Mouse (Mus musculus) right cerebral cortex, adult 2 months (tissue): Measurements from ENCODE around the gene Ss18l2.

Experiments used
- DNase-seq, 2 experiments: peaks; one replicate each; pipeline ENCODE4 v3.0.0; 2021 to 2022; ENCODE audit warnings: low spot score in 2 of 2

The Ss18l2 gene

DNA sequence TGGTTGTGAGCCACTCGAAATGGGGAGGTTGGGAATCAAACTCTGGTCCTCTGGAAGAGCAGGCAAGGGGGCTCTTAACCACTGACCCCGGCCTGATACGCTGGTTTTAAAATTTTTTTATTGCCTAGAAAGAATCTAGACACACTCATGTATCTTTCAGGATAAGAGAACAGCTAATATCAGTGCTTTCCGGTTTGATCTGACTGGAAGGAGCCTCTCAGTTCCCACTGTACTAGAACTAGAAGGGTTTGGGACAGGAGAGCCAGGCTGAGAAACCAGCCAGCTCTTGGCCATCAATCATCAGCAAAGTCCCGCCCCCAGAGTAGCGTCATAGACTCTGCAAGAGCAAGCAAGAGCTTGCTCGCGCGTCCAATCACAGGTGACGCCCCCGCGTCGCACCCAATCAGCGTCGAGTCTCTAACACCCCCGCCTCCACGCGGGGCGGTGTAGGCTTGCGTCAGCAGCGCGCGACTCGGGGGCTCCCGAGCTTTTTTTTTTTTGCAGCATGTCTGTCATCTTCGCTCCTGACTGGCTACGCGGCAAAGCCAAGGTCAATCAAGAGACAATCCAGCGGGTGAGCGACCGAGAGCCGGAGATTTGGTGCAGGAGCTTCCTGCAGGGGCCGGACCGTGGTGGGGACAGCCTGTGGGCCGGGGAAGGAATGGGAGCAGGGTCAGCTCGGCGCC is at the start of gene Ss18l2:
Ss18l2 (plus strand) TSS at position 432 of the 686 bp plus-strand sequence.
- DNase-seq, result peak; percentile 98 to 99

DNA sequence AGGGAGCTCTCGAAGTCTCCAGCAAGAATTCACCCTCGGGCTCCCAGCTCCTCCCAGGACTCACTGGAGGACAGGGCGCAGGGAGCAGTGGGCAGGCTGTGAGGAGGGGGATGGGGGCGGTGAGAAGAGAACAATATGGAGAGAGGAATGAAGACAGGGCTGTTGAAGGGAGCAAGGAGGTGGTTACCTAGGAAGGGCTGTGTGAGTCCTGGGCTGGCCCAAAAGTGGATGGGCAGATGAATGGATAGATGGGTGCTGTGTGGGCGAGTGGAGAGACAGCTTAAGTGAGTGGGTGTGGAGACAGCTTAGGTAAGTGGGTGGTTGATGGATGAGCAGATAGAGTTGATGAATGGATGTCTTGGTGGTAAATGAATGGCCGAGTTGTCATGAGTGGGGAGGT is 46.7 kb upstream of the Ss18l2 start:
- DNase-seq, result peak; percentile 36 to 43

DNA sequence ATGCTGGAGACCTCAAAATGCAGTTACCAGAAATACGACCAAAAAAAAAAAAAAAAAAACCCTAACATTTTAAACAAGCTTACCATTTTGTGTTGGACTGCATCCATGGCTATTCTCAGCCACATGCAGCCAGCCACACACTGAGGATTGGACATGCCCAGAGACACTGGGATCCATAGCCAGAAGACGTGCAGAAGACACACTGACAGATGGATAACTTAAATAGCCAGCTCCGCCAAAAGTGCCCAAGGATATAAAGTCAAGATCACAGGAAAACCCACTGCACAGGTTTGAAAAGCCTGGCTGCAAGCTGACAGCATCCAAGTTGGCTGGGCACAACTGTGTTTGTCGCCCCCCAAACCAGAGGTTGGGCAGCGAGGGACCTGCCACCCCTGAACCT is 46.0 kb upstream of the Ss18l2 start:
- DNase-seq, result peak; percentile 45 to 49

DNA sequence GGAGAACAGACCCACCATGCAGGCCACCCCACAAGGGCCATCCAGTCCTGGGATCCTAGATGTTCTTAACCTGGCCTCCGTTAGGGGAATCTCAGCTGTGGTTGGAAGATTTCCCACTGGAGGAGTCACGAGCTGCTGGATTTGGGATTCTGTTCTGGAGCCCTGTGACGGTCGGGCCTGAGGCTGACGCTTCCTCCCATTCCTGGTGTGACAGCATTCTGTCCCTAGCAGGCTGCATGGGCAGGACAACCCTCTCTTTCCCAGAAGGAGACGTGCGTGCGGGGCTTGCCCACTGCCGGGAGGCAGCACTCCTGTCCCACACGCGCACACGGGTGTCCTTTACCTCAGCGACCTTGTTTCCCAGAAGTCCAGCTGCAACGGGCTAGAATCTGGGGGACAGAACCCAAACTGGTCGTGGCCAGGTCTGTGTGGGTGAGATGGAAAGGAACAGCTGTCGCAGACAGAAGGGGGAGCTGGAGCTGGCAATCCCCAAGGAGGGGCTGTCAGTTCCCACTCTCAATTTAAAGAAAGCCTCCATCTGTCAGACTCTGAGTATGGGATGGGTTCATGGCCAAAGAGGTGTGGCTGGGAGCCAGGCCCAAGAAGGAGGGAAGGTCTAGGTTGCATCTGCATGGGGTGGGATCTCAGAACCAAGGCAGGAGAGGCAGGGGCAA is 43.0 kb upstream of the Ss18l2 start:
- peak; percentile 52 to 62 for DNase-seq

DNA sequence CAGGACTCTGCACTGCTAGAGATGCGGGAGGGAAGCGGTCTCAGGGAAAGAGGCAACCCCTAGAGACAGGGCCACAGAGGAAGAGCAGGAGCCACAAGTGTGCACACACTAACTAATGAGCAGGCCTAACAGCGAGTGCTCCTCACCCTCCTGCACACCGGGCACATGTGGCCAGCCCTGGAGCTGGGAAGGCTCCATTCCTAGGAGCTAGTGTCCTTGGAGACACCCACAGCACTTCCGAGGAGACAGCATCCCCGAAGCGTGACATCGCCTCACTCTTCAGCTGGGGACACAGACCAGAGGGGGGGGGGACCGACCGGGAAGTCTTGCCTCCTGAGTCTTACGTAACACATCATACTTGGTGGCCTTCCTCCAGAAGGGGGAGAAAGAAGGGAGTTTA is 42.3 kb upstream of the Ss18l2 start:
- peak in 1 of 2 experiments; percentile 46 for DNase-seq

DNA sequence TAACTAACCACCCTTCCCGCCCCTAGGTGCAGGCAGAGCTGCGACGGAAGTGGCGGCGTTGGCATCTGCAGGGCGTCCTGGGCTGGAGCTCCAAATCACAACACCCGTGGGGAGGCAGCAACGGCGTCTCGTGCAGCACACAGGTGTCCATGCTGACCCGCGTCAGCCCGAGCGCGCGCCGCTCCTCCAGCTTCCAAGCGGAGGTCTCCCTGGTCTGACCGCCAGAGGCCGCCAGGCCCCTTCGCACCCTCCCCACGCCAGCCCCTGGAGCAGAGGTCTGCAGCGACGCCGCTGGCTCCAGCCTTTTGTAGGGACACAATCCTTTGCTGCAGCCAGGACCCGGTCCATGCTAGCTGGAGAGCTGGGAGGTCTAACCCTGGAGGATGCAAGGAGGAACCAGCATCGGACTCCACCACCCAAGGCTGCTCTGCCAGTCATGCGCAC is 40.8 kb upstream of the Ss18l2 start:
- DNase-seq, result peak in 1 of 2 experiments; percentile 38

DNA sequence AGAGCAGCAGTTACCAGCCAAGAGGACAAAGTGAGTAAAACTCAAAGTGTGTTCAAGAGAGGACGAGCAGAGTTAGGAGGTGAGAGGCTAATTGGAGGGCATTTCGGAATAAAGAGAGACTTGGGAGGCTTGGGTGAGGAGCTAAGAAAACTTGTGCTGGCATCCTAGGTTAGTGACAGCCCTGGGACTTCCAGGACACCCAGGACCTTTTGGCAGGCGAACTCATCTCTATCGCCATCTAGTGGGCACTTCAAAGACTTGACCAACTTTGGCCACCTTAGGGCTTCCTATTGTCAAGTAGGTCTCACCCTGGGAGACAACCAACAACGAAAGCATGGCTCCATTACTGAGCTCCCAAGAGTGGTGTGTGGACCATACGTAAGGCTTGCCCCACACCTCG is 38.8 kb upstream of the Ss18l2 start:
- peak; percentile 36 to 38 for DNase-seq

DNA sequence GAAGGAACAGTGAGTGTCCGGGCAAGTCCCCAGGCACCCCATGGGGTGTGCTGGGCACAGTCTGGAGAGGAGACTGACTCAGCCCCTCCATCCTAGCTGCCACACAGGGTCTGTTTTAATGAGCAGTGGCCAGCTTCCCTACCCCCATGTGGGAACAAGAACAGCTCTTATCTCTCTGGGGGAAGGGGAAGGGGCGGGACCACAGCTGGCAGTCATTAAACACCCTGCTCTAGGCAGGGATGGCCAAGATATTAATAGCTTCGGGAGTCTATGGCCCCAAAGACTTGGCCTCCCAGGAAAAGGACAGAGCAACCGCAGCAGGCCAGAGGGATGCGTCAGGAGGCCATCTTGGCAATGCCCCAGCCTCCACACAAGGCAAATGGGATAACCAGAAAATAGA is 37.8 kb upstream of the Ss18l2 start:
- no peak for DNase-seq

DNA sequence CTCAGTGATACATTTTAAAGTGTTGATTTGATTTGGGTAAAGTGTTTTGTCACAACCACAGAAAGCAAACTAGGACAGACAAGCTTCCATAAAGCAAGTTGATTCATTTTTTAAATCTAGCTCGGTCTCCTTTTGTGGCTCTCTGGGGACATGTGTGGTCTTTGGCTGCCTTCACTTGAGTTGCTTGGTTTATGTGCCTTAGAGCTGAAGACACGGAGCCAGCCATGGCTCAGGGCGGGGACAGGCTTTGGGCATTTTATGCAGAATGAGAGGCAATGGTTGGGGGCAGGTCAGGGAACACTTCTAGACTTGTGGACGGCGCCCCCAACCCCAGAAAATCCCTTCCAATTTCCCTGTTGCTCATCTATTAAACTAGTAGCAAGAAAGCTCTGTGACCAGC is 36.4 kb upstream of the Ss18l2 start:
- no peak for DNase-seq

DNA sequence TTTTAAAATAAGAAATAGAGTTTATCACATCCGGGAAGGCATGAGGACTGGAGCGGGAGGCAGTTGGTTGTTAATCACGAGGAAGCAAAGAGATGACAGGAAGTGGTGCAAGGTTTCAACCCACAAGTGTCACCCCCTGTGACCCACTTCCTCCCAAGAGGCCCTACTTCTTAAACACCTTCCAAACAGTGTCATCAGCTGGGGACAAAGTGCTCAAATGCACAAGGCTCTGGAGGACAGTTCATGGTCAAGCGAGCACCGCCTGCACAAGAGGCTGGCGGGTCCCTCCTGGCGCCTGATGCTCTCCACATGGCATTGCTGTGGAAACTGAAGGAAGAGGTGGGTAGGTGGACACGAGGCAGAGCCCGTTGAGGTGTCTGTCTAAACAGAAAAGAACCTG is 35.1 kb upstream of the Ss18l2 start:
- no peak for DNase-seq

DNA sequence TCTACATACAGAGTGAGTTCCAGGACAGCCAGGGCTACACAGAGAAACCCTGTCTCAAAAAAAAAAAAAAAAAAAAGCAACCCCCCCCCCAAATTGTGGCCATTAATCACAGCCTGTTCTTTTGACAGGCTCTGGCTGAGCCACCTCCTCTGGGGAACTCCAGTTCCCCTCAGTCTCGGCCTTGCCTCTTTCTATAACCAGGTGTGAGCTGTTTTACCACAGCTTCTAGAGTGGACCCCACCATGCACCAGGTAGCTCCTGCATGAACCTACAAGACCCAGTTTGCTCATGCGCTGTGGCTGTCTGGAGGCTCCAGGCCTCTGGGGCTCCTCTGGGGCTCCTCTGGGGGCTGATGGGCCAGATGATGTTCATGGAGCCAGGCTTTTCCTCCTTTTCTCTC is 34.6 kb upstream of the Ss18l2 start:
- no peak for DNase-seq

DNA sequence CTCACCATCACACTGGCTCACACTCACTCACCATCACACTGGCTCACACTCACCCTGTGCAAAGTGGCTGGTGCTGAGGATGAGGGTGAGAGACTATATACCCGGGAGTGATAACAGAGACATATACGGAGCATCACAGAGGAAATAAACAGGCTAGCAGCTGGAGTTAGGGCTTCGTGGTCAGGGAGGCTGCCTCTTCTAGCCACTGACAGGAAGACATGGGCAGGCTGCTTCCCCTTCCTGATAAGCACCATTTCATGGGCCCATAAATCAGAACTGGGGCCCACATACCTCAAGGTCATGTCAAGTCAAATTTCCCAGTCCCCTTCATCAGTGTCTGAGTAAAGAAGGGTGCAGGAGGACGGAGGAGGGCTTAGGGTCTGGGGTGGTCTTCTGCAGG is 33.1 kb upstream of the Ss18l2 start:
- DNase-seq, result no peak

DNA sequence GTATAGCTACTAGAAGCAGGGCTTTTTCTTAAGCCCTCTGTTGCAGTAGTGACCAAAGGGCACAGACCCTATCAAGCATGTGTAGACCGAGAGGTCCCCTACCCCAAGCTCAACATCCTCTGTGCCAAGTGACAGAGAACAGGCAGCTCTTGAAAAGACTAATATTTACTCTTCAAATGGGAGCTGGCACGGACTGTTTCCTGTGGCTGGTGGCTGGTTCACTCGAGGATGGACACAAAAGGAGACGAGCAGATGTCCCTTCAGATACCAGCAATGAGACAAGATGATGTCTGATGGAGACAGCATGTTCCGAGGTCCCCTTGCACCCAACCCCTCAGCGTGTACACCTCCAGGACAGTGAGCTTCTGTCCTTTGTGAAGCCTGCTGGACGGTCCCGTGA is 32.7 kb upstream of the Ss18l2 start:
- DNase-seq, result no peak

DNA sequence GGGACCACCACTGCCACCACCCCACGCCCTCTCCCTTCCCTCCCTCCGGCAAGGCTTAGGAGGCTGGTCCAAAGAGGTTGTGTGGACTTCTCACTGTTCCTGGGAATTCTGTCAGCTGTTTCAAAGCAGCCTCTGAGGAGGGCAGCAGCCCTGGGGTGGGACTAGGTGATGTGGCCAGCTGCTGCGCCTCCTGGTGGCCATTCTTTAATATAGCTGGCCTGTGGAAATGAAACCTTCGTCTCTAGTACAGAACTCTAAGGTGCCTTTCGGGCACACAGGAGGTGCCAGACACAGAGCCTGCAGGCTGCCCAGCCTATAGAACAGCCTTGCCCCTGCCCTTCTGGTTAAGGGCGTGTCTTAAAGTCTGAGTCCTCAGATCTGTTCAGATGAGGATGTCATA is 30.6 kb upstream of the Ss18l2 start:
- DNase-seq, result no peak

DNA sequence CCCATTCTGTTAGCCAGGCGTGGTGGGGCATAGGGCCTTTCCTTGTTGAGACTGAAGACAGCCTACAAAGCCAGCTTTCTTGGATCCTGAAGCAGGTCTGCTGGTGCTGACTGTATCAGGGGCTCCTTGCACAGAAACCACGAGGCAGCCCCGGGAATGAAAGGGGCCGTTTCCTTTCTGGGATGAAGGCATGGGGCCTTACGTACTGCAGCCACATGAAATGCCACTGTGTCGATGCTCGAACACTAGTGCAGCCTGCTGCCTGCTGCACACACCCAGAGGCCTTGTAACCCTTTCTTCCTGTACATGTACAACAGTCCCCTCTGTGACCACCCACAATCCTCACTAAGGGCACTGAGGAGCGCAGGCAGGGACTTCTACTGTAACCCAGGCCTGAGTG is 28.9 kb upstream of the Ss18l2 start:
- no peak for DNase-seq

DNA sequence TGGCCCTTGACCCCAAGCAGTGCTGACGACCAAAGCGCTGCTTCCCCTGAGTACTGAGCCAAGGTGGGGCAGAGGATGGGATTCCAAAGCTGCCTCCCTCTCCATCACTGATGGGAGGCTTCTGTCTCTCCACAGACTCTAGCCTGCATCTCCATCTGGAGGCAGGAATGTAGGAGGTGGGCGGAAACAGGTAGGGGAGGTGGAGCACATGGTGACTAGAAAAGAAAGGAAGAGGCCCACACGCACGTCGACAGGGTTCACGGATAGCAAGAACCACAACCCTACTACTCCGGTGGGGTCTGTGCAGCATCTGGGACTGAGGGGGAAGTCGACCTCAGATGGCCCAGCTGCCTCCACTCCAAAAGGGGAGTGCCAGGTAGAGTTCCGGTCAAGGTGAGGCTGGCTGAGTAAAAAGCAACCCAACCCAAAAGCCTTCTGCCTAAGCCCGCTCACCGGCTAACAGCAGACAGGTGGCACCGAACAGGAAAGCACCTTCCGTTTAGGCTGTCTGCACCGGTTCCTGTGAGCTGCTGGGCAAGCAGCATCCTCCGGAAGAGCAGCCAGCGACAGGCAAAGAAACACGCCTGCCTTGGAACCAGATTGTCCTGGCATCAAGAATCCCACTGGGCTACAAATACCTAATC is 28.0 kb upstream of the Ss18l2 start:
- DNase-seq, result no peak

DNA sequence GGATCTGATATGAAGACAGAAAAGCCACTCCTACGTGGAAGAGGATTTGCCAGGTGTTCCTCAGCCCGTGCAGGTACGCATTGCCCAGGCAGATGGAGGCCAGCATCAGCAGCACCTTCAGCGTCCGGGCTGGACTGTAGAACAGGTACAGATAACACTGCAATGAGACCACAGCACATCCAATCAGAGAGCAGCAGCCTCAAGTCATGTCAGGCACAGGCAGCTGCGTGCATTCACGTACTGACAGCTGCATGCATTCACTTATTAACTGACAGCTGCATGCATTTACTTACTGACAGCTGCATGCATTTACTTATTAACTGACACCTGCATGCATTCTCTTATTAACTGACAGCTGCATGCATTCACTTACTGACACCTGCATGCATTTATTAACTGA is 25.4 kb upstream of the Ss18l2 start:
- DNase-seq, result no peak

DNA sequence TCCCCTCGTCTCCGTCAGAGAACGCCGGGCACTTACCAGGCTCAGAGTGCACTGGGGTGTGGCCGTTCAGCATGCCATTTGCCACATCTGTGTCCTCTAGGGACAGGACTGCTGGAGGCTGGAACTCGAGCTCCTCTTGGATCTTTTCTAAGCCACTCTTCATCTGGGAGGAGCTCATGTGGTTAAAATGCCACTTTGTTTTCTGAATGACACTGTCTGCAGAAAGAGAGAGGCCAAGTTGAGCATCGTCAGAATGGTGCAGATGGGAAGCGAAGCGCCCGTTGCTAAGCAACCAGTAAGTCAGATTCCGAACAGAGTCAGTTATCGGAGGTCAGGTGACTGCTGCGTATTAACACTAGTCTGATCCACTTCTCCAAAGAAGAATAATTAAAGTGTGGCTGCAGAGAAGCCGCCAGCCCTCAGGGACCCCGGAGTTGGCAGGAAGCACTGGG is 19.9 kb upstream of the Ss18l2 start:
- DNase-seq, result peak; percentile 58 to 71

DNA sequence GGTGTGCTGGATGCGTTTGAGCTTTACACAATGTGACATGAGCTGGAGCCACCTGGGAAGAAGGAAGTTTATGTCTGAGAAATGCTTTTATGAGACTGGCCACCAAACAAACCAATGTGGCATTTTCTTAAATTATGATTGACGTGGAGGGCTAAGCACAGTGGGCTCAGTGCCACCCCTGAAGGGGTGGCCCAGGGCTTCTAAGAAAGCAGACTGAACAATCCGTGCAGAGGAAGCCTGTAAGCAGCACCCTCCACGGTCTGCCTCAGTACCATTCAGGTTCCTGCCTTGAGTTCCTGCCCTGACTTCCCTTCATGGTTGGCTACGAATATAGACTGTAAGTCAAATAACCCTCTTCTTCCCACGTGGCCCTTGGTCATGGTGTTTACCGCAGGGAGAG is 19.4 kb upstream of the Ss18l2 start:
- no peak for DNase-seq

DNA sequence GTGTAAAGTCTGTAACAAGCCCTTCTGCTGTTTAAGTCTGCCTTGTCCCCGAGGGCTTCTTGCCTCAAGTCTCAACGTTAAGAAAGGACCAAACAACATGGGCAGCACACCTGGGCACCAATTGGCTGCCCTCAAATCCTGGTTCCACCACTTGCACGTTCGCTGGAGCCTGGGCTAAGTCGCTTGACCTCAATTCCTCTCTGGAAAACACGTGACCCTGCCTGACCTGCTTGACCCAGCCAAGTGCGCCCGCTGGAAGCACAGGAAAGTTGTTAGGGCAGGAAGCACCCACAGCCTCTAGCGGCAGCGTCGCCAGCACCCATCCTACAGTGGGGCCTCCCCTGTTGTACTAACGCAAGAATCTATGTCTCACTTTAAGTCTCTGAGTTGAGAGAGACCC is 15.4 kb upstream of the Ss18l2 start:
- DNase-seq, result no peak

DNA sequence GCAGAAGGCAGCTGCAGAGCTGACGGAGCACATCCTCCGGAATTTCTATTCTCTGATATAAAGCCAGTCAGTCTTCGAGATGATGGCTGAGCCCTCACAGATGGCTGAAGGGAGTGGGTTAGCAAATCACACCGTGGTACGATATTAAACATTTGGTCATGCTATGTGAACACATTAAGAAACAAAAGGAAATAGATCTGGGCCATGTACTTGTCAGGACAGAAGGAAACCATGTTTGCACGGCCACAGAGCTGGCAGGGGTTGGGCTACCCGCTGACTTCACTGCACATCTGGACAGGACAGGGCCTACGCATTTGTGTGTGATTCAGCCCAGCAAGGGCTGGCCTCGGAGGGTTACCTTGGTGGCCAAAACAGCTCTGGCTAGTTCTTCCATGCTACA is 13.5 kb upstream of the Ss18l2 start:
- no peak for DNase-seq

DNA sequence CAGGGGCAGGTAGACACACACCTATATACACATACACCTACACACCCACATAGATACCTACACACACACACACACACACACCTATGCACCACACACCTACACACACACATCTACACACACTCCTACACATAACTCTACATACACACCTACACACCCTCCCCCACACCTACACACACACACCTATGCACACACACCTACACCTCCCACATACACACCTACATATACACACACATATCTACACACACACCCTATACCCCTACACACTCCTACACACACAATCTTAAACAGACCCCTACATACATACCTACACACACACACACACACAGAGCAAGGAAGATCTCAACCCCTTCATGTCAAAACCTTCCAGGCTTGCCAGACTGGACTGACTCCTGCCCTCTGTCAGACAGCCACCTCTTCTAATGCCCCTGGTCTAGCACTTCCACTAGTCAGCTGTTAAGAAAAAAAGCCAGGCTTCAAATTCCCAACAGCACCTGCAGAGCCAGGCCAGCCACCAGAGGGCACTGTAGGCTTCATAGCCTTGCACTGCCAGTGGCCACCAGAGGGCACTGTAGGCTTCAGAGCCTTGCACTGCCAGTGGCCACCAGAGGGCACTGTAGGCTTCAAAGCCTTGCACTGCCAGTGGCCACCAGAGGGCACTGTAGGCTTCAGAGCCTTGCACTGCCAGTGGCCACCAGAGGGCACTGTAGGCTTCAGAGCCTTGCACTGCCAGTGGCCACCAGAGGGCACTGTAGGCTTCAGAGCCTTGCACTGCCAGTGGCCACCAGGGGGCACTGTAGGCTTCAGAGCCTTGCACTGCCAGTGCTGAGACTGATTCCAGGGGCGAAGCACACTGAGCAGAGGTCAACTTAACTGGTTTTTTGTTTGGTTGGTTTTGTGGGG is 12.7 kb upstream of the Ss18l2 start:
- DNase-seq, result peak; percentile 55 to 60
